Mouse (Mus musculus) liver, embryonic 14.5 days (tissue): ENCODE data around the gene Hps1. TPM values are rescaled to one million over a fixed set of nuclear protein-coding genes. Genes with fewer than 3 reads are reported as not detected.
"Not testable (repeated sequence)": the region's sequence is repeated elsewhere in the genome, so short reads cannot be mapped to it uniquely, and the experiment has no call there.

Experiments used
- ATAC-seq: fragments of 200-750 bp; cut with Nextera tagmentation; 2 replicates; pipeline ENCODE4 v1.8.0; 2017; ENCODE audit warnings: moderate number of reproducible peaks, mild to moderate bottlenecking, moderate library complexity; ENCODE audit not compliant: insufficient read depth
- DNase-seq, 3 experiments: peaks; one replicate each; pipeline ENCODE4 v3.0.0-alpha.2; 2012 to 2013; ENCODE audit warnings: low read depth in 3 of 3, low spot score in 3 of 3
- H3K27ac ChIP-seq: fragments of 300-500 bp; sonication (generic); 2 replicates; pipeline ENCODE4 v1.5.1; 2014; ENCODE audit warnings: moderate library complexity, mild to moderate bottlenecking, control low read depth, inconsistent platforms
- H3K27me3 ChIP-seq: fragments of 300-500 bp; sonication (generic); 2 replicates; pipeline ENCODE4 v1.6.1; 2014; ENCODE audit warnings: mild to moderate bottlenecking, low read length, moderate library complexity; ENCODE audit not compliant: control insufficient read depth, insufficient read depth
- H3K36me3 ChIP-seq: fragments of 300-500 bp; sonication (generic); replicated peaks from 2 replicates; pipeline ENCODE4 v1.6.1; 2014; ENCODE audit warnings: low read depth; ENCODE audit not compliant: control insufficient read depth, insufficient read depth
- H3K4me1 ChIP-seq, 2 experiments: fragments of 200-500 bp in 1 of 2; fragments of 300-500 bp in 1 of 2; sonication (generic) in 1 of 2; replicated peaks; 2 replicates each; pipeline ENCODE4 v1.6.1; 2012 to 2014; ENCODE audit warnings: antibody characterized with exemption in 1 of 2, inconsistent platforms in 1 of 2, low read length in 1 of 2; ENCODE audit not compliant: control insufficient read depth in 2 of 2, insufficient read depth in 2 of 2
- H3K4me2 ChIP-seq: fragments of 300-500 bp; sonication (generic); 2 replicates; pipeline ENCODE4 v1.6.1; 2014; ENCODE audit warnings: low read depth, mild to moderate bottlenecking, control low read depth, moderate library complexity
- H3K4me3 ChIP-seq, 2 experiments: fragments of 200-500 bp in 1 of 2; fragments of 300-500 bp in 1 of 2; sonication (generic) in 1 of 2; 2 replicates each; pipeline ENCODE4 v1.5.1; 2012 to 2014; ENCODE audit warnings: low read depth in 2 of 2, low read length in 2 of 2, mild to moderate bottlenecking in 2 of 2, control low read depth in 1 of 2, inconsistent platforms in 1 of 2, moderate library complexity in 1 of 2; ENCODE audit not compliant: insufficient read depth in 1 of 2
- H3K9ac ChIP-seq: fragments of 300-500 bp; sonication (generic); replicated peaks from 2 replicates; pipeline ENCODE4 v1.6.1; 2014; ENCODE audit warnings: mild to moderate bottlenecking, control low read depth, moderate library complexity
- H3K9me3 ChIP-seq: fragments of 300-500 bp; sonication (generic); 2 replicates; pipeline ENCODE4 v1.6.1; 2016; ENCODE audit warnings: low read length, mixed read lengths; ENCODE audit not compliant: control insufficient read depth
- CTCF ChIP-seq: IDR thresholded peaks from 2 replicates; pipeline ENCODE4 v1.5.1; 2016; ENCODE audit warnings: antibody characterized with exemption, low read depth, control low read depth
- EP300 ChIP-seq: IDR thresholded peaks from 2 replicates; pipeline ENCODE4 v1.6.1; 2016; ENCODE audit warnings: antibody characterized with exemption, low read depth
- WGBS: fragments of 180-500 bp; shearing (Covaris S2); extraction: QIAGEN DNeasy Blood & Tissue Kit; methylation state at CpG from one replicate; pipeline ENCODE4 v1.1.7; 2014; ENCODE audit not compliant: insufficient replicate concordance; 5-methylcytosine and 5-hydroxymethylcytosine counted together
- polyA plus RNA-seq, 2 experiments: library from polyadenylated mRNA; depleted of rRNA in 1 of 2; stranded (reverse) in 1 of 2; unstranded in 1 of 2; fragments of >200 nt; fragmentation: Nextera tagmentation in 1 of 2; extraction: Ambion mirVana in 1 of 2; gene quantifications; 2 replicates each; pipeline versions ENCODE4 v1.2.1 to v1.2.3; 2012 to 2014

Hps1 gene
- polyA plus RNA-seq, 2 experiments, result 4.6 to 6.1 TPM

DNA sequence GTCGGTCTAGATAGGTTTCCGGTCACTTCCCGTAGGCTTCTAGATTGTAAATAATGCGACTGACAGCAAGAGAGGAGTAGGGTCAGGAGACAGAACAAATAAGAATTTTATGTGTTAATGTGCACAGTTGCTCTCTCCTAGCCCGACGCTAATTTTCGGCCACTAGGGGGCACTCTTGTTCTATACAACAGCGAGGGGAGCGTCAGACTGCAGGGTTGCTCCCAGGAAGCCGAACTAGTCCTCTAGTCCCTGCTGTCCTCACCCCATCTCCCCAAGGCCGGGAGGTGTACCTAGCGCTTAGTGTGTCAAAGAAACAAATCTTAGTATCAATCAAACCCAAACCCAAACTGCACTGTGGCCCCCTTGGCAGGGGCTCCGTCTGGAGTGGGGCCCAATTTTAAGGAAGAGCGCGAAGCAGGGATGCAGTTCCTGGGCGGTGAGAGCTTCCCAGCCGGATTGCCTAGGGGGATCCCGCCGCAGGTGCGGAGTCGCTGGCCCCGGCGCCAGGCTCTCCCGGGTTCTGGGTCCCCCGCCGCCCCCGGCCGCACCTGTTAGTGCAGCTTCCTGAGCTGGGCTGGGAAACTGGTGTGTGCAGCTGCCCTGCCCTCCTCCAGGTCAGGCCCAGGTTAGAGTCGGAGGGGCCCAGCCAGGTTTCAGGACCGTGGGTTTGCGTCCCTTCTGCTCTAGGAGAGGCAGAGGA is 15.3 kb upstream of the Hps1 start:
- peak; percentile 52 to 59 (median 57) for DNase-seq
- peak overlapping the region in 1 of 2 experiments; percentile 15; a peak in 2 of 4 replicates for H3K4me3 ChIP-seq

DNA sequence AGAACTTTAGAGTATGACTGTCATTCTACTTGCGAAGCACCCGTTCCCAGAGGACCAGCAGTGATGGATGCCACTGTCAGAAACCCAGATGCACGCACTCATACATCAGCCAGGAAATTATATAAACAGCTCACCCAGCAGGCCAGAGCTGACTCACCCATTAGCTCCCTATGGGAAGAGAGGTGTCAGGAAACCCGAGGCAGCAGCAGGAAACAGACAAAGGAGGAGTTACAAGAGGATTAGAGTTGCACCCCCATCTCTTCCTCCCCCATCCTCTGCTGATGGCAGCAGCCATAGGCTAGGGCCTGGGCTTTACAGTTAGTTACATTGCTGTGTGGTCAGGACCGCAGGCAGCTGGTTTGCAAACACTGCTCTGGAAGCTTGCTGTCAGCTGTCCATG is 8.5 kb upstream of the Hps1 start:
- Histone ChIP-seq H3K9ac (no peak overlapping the region), H3K27me3 (no peaks in the 10 kb centered on the region), H3K4me3 (no peak overlapping the region), H3K9me3 (no peaks in the 10 kb centered on the region), H3K4me1 (peaks cover 3 to 13% of the 10 kb centered on the region in 2 experiments; a peak in 3 of 4 replicates), H3K36me3 (no peaks in the 10 kb centered on the region), H3K4me2 (no peak overlapping the region), H3K27ac (no peak overlapping the region)
- no peak for TF ChIP-seq EP300
- no peak for TF ChIP-seq CTCF
- ATAC-seq (0 out of 2 replicates have a peak, but pooled peaks have one; percentile 11), DNase-seq (no peak)
- WGBS, result 28% methylated on average over 5 of the region's 5 CpGs

More for the DNA sequence above, 15.3 kb upstream of the Hps1 start:
- 2% methylated on average over 27 of the region's 31 CpGs for WGBS
- no peaks in the 10 kb centered on the region for H3K9me3 ChIP-seq
- no peaks in the 10 kb centered on the region for H3K4me1 ChIP-seq
- H3K36me3 ChIP-seq, result no peaks in the 10 kb centered on the region
- TF ChIP-seq CTCF, result peak; percentile 86
- no peak for TF ChIP-seq EP300
- no peak overlapping the region for H3K9ac ChIP-seq
- H3K4me2 ChIP-seq, result peak overlapping the region; percentile 36
- peaks cover 10% of the 10 kb centered on the region for H3K27me3 ChIP-seq
- no peak overlapping the region for H3K27ac ChIP-seq
- peak; percentile 26; the same call in 1 of the 2 replicates for ATAC-seq

DNA sequence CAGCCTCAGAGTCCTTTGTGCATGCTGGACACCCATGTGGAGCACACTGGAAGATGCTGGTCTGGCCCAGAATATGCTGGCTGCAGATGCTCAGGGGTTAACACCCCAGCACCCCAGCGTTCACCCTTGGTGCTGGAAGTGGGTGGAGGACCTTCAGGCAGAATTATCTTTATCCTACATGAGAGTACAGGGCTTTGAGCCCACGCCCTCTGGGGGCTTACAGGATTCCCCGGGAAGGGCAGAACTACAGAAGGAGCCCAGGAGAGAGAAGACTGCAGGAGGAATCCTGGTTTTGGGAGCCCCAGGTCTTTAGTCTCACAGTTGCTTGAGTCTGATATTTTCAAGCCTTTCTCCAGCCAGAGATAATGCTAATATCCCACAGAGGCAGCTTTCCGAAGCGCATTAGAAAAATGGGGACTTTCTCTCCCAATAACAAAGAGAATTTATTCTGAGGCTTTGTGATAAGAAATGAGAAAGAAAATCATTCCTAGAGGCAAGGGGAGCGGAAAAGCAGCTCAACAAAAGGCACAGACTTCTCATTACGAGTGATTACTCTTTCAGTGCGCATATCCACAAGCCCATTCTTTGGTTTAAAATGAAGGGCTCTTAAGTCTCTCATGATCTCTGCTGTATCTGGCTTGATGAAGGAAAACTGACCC is 5.9 kb upstream of the Hps1 start:
- Histone ChIP-seq H3K27me3 (no peaks in the 10 kb centered on the region), H3K4me3 (no peak overlapping the region), H3K9ac (no peak overlapping the region), H3K4me1 (peaks cover 3 to 13% of the 10 kb centered on the region in 2 experiments; a peak in 3 of 4 replicates), H3K4me2 (no peak overlapping the region), H3K27ac (no peak overlapping the region), H3K9me3 (no peaks in the 10 kb centered on the region), H3K36me3 (no peaks in the 10 kb centered on the region)
- ATAC-seq, result no peak
- WGBS, result 54% methylated on average over 8 of the region's 8 CpGs
- DNase-seq, result no peak
- TF ChIP-seq CTCF, result no peak
- no peak for TF ChIP-seq EP300

DNA sequence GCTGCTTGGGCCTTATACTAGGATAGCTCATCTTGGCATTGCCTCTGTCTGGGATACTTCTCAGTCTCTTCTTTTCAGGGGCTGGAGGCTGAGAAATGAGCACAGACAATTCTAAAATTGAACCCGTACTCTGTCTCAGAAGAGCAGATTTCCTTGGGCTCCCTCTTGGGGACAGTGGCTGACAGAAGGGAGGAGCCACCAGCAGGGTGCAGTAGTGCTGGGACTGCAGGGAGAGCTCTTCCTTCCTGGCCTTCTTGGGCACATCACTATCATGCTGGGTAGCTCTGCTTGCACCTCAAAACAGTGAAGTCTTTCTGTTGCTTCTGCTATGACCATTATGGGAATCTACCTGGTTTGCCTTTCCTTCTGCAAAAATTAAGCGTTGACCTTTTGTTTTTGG is 5.4 kb upstream of the Hps1 start:
- no peaks in the 10 kb centered on the region for H3K9me3 ChIP-seq
- no peaks in the 10 kb centered on the region for H3K36me3 ChIP-seq
- H3K4me2 ChIP-seq, result no peak overlapping the region
- no peak overlapping the region for H3K9ac ChIP-seq
- H3K27me3 ChIP-seq, result no peaks in the 10 kb centered on the region
- peak; percentile 52 for TF ChIP-seq CTCF
- TF ChIP-seq EP300, result no peak
- DNase-seq (no peak), ATAC-seq (no peak)
- no peak overlapping the region for H3K27ac ChIP-seq
- no peak overlapping the region for H3K4me3 ChIP-seq
- 37% methylated on average over 2 of the region's 2 CpGs for WGBS
- peaks cover 3 to 13% of the 10 kb centered on the region in 2 experiments; a peak in 3 of 4 replicates for H3K4me1 ChIP-seq

DNA sequence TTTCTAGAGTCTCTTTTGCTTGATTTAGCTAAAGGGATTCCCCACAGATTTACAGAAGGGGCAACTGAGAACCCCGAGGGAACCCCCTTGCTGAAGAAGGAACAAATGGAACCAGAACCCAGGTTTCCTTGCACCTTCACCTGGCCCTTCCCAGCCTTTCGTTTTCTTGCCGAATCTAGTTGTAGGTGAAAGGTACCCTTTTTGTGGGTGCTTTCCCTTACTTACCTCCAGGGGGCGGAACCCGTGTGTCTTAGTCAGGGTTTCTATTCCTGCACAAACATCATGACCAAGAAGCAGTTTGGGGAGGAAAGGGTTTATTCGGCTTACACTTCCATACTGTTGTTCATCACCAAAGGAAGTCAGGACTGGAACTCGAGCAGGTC is 369 bp upstream of the Hps1 start:
- DNase-seq, H3K4me1 ChIP-seq, H3K36me3 ChIP-seq, H3K27me3 ChIP-seq, H3K27ac ChIP-seq, ATAC-seq, H3K9me3 ChIP-seq: not testable (repeated sequence)
- Histone ChIP-seq H3K9ac (peak overlapping the region; percentile 73), H3K4me3 (peak overlapping the region; percentile 66 to 77), H3K4me2 (peak overlapping the region; percentile 82)
- WGBS, result 37% methylated on average over 7 of the region's 7 CpGs
- TF ChIP-seq CTCF, result peak; percentile 3; the same call in 1 of the 2 replicates
